Comparison of ENCODE assay signal across 8 mouse cellular contexts in the genomic region with DNA sequence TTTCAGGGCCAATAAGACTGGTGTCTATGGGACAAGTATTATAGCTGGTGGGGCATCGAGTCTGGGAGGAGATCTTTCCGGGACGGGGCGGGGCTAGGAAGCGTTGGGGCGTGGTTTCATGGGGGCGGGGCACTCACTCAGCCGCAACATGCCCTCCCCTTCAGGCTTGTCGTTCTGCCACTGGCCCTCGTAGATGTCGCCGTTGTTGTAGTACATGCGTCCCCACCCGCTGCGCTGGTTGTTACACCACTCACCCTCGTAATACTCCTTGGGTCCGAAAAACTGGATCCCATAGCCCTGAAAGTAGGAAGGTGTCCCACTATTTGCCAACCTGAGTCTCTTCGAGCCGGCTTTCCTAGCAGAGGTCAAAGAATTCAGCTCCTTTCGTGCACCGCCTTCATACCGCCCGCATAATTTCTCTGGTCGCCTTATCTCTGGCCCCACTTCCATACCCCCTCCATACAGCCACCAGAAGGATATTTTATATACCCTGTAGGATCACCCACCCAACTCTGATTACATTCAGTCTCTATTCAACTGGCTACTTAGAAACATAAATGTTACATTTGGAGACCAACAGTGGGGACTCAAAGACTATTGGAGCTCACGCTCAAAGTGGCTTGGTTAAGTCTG. TPM values are rescaled to one million over a fixed set of nuclear protein-coding genes. Genes with fewer than 3 reads are reported as not detected.
A peak's percentile ranks its signal among the peaks of the same experiment; 100 is the strongest.
DNase-seq lines count a peak whose midpoint lies in the region; ATAC-seq lines count a peak whose summit lies in the region.

No protein-coding gene starts in this region.

- H3K4me2 ChIP-seq in hindbrain, embryonic 15.5 days: peak overlapping the region; percentile 55
- H3K4me2 ChIP-seq in liver, embryonic 11.5 days: peak overlapping the region; percentile 80

- H3K9ac ChIP-seq in hindbrain, embryonic 15.5 days: no peak overlapping the region
- H3K9ac ChIP-seq in liver, embryonic 11.5 days (ENCODE audit: low read depth, low read length): peak overlapping the region; percentile 58

- peak; percentile 83 for DNase-seq in MEL-GATA-1-ER (ENCODE audit: extremely low read depth, low read depth)
- peak; percentile 74 to 79 for DNase-seq in gastrocnemius, adult 8-10 months (ENCODE audit: low spot score in 2 of 2)
- peak; percentile 90 for DNase-seq in liver, embryonic 11.5 days (ENCODE audit: low spot score)
- peak; percentile 54 to 75 for DNase-seq in monocyte, adult 2 months (ENCODE audit: low read depth in 1 of 2, low spot score in 2 of 2)
- peak; percentile 59 for DNase-seq in testis, postnatal 14 days (ENCODE audit: low spot score)
- DNase-seq in layer of hippocampus, postnatal 25 days (ENCODE audit: extremely low spot score in 1 of 2, low spot score in 1 of 2): no peak

- peaks cover 3% of the 10 kb centered on the region; the same call in 1 of the 2 replicates for H3K4me1 ChIP-seq in brown adipose tissue, adult 24 weeks (ENCODE audit: control insufficient read depth, insufficient read depth, insufficient read length, low read length)
- H3K4me1 ChIP-seq in hindbrain, embryonic 15.5 days (replicated peaks): peaks cover 6% of the 10 kb centered on the region
- H3K4me1 ChIP-seq in liver, embryonic 11.5 days (replicated peaks; ENCODE audit: control insufficient read depth, insufficient read depth, low read length): peaks cover 11% of the 10 kb centered on the region

- no peak for ATAC-seq in hindbrain, embryonic 15.5 days (ENCODE audit: low FRiP score, low read depth)
- peak; percentile 89 for ATAC-seq in liver, embryonic 11.5 days (replicated peaks; ENCODE audit: low FRiP score)

- H3K4me3 ChIP-seq in brown adipose tissue, adult 24 weeks (ENCODE audit: insufficient read depth, low read depth, low read length): peak overlapping the region; percentile 62
- H3K4me3 ChIP-seq in hindbrain, embryonic 15.5 days: peak overlapping the region; percentile 23
- H3K4me3 ChIP-seq in liver, embryonic 11.5 days (ENCODE audit: low read depth, low read length): peak overlapping the region; percentile 49

- WGBS in hindbrain, embryonic 15.5 days: 3% methylated on average over 25 of the region's 25 CpGs
- 3% methylated on average over 25 of the region's 25 CpGs for WGBS in liver, embryonic 11.5 days

- no peaks in the 10 kb centered on the region for H3K9me3 ChIP-seq in hindbrain, embryonic 15.5 days
- H3K9me3 ChIP-seq in liver, embryonic 11.5 days (ENCODE audit: control insufficient read depth, low read length): no peaks in the 10 kb centered on the region

- no peak overlapping the region for H3K27ac ChIP-seq in brown adipose tissue, adult 24 weeks (replicated peaks; ENCODE audit: low read depth, low read length)
- no peak overlapping the region for H3K27ac ChIP-seq in hindbrain, embryonic 15.5 days (replicated peaks)
- H3K27ac ChIP-seq in liver, embryonic 11.5 days (ENCODE audit: low read depth, low read length): peak overlapping the region; percentile 73

- H3K36me3 ChIP-seq in hindbrain, embryonic 15.5 days: no peaks in the 10 kb centered on the region
- H3K36me3 ChIP-seq in liver, embryonic 11.5 days (ENCODE audit: control insufficient read depth, insufficient read depth, low read length): no peaks in the 10 kb centered on the region

- H3K27me3 ChIP-seq in hindbrain, embryonic 15.5 days: no peaks in the 10 kb centered on the region
- no peaks in the 10 kb centered on the region for H3K27me3 ChIP-seq in liver, embryonic 11.5 days (replicated peaks; ENCODE audit: control insufficient read depth, insufficient read depth, low read length)

RNA-seq across cellular contexts. Expression of gene Morn3, which starts 7.6 kb away (rescaled TPM):
- not detected in 2 replicates for polyA plus RNA-seq in brown adipose tissue, adult 24 weeks (2012; ENCODE audit: insufficient read depth, insufficient read length, missing spikeins)
- not detected for total RNA-seq in gastrocnemius, adult 8-10 months (2022)
- 1.1 and 1.3 TPM in 2 replicates for polyA plus RNA-seq in hindbrain, embryonic 15.5 days (2015; fragmentation: Nextera tagmentation; extraction: Ambion mirVana)
- not detected in 2 replicates for polyA plus RNA-seq in liver, embryonic 11.5 days (2014; fragmentation: Nextera tagmentation; extraction: Ambion mirVana)
- 1 to 10 TPM in 1 of 2 experiments, not detected in 1; 1.5 TPM for total RNA-seq in layer of hippocampus, postnatal 25 days (2021)

RNA-seq across cellular contexts. Expression of gene Orai1, which starts 24.4 kb away (rescaled TPM):
- 6.9 and 7.6 TPM in 2 replicates for polyA plus RNA-seq in brown adipose tissue, adult 24 weeks (2012; ENCODE audit: insufficient read depth, insufficient read length, missing spikeins)
- 10 to 100 TPM; 27.8 to 35.0 (median 29.8) TPM for total RNA-seq in gastrocnemius, adult 8-10 months (2022)
- 14.0 and 14.3 TPM in 2 replicates for polyA plus RNA-seq in hindbrain, embryonic 15.5 days (2015; fragmentation: Nextera tagmentation; extraction: Ambion mirVana)
- polyA plus RNA-seq in liver, embryonic 11.5 days (2014; fragmentation: Nextera tagmentation; extraction: Ambion mirVana): 8.6 and 9.6 TPM in 2 replicates
- total RNA-seq in layer of hippocampus, postnatal 25 days (2021): 10 to 100 TPM; 11.0 to 11.7 TPM

RNA-seq across cellular contexts. Expression of gene Tmem120b, which starts 29.0 kb away (rescaled TPM):
- polyA plus RNA-seq in brown adipose tissue, adult 24 weeks (2012; ENCODE audit: insufficient read depth, insufficient read length, missing spikeins): 91.8 and 116 TPM in 2 replicates
- 10 to 100 TPM; 15.7 to 18.3 (median 17.0) TPM for total RNA-seq in gastrocnemius, adult 8-10 months (2022)
- 17.9 and 20.7 TPM in 2 replicates for polyA plus RNA-seq in hindbrain, embryonic 15.5 days (2015; fragmentation: Nextera tagmentation; extraction: Ambion mirVana)
- polyA plus RNA-seq in liver, embryonic 11.5 days (2014; fragmentation: Nextera tagmentation; extraction: Ambion mirVana): 24.3 and 24.8 TPM in 2 replicates
- total RNA-seq in layer of hippocampus, postnatal 25 days (2021): 10 to 100 TPM; 13.8 to 18.4 TPM

RNA-seq across cellular contexts. Expression of gene Kdm2b, which starts 49.6 kb away (rescaled TPM):
- polyA plus RNA-seq in brown adipose tissue, adult 24 weeks (2012; ENCODE audit: insufficient read depth, insufficient read length, missing spikeins): 6.3 and 6.5 TPM in 2 replicates
- 10 to 100 TPM; 11.1 to 15.6 (median 13.1) TPM for total RNA-seq in gastrocnemius, adult 8-10 months (2022)
- 95.4 and 99.5 TPM in 2 replicates for polyA plus RNA-seq in hindbrain, embryonic 15.5 days (2015; fragmentation: Nextera tagmentation; extraction: Ambion mirVana)
- 46.8 and 48.8 TPM in 2 replicates for polyA plus RNA-seq in liver, embryonic 11.5 days (2014; fragmentation: Nextera tagmentation; extraction: Ambion mirVana)
- 10 to 100 TPM; 36.9 to 38.4 TPM for total RNA-seq in layer of hippocampus, postnatal 25 days (2021)

Comparison
In these comparisons a context has a peak if more than half of its experiments do, and no peak if none do; other contexts are left out.
1. DNase-seq: peak in MEL-GATA-1-ER (single experiment), gastrocnemius, adult 8-10 months (2 of 2), liver, embryonic 11.5 days (single experiment), monocyte, adult 2 months (2 of 2) and testis, postnatal 14 days (single experiment); none in layer of hippocampus, postnatal 25 days (0 of 2).
2. Peak in every context shown above with its lines, with median percentiles within 50 percentile points of each other: H3K4me3 ChIP-seq.